Mouse (Mus musculus): ENCODE data around the gene A430078G23Rik. TPM values are rescaled to one million over a fixed set of nuclear protein-coding genes. Genes with fewer than 3 reads are reported as not detected.
A peak's percentile ranks its signal among the peaks of the same experiment; 100 is the strongest.

The A430078G23Rik gene
- polyA plus RNA-seq, 1 experiment from 2014 or later = 0.05 TPM

GRCm38 (mm10) chr8:3346691-3347413 is 6.4 kb upstream of the A430078G23Rik start:
- H3K27me3 ChIP-seq (ENCODE audit: insufficient read depth, low read length) = no peaks in the 10 kb centered on the region
- no peak for TF ChIP-seq CTCF (IDR thresholded peaks at IDR 0.05; ENCODE audit: low read depth)
- H3K4me3 ChIP-seq (replicated peaks; ENCODE audit: low read depth, low read length) = no peak overlapping the region
- no peaks in the 10 kb centered on the region for H3K4me1 ChIP-seq (replicated peaks; ENCODE audit: insufficient read depth, low read length)
- no peaks in the 10 kb centered on the region for H3K36me3 ChIP-seq (ENCODE audit: insufficient read depth, low read length)
- 86% methylated on average over 5 of the region's 5 CpGs for WGBS
- no peak overlapping the region for H3K4me2 ChIP-seq (ENCODE audit: low read length)
- DNase-seq (ENCODE audit: low spot score) = no peak
- ATAC-seq (replicated peaks; ENCODE audit: low FRiP score, low read depth) = no peak
- no peak overlapping the region for H3K9ac ChIP-seq (ENCODE audit: low read depth, low read length)
- H3K9me3 ChIP-seq (replicated peaks; ENCODE audit: low read length) = no peaks in the 10 kb centered on the region
- no peak overlapping the region for H3K27ac ChIP-seq

GRCm38 (mm10) chr8:3348142-3348823 is 4.9 kb upstream of the A430078G23Rik start:
- H3K9ac ChIP-seq (ENCODE audit: low read depth, low read length) = no peak overlapping the region
- H3K36me3 ChIP-seq (ENCODE audit: insufficient read depth, low read length) = no peaks in the 10 kb centered on the region
- no peak overlapping the region for H3K4me2 ChIP-seq (ENCODE audit: low read length)
- H3K9me3 ChIP-seq (replicated peaks; ENCODE audit: low read length) = no peaks in the 10 kb centered on the region
- H3K27me3 ChIP-seq (ENCODE audit: insufficient read depth, low read length) = no peaks in the 10 kb centered on the region
- WGBS = 19% methylated on average over 13 of the region's 13 CpGs
- TF ChIP-seq CTCF (IDR thresholded peaks at IDR 0.05; ENCODE audit: low read depth) = peak; percentile 23; the same call in 1 of the 2 replicates
- H3K4me3 ChIP-seq (replicated peaks; ENCODE audit: low read depth, low read length) = no peak overlapping the region
- ATAC-seq (replicated peaks; ENCODE audit: low FRiP score, low read depth) (peak; percentile 76), DNase-seq (ENCODE audit: low spot score) (peak; percentile 40)
- H3K27ac ChIP-seq = no peak overlapping the region
- H3K4me1 ChIP-seq (replicated peaks; ENCODE audit: insufficient read depth, low read length) = no peaks in the 10 kb centered on the region

- Histone ChIP-seq H3K4me3 (replicated peaks; ENCODE audit: low read depth, low read length) (no peak overlapping the region), H3K27me3 (ENCODE audit: insufficient read depth, low read length) (no peaks in the 10 kb centered on the region), H3K27ac (no peak overlapping the region), H3K9me3 (replicated peaks; ENCODE audit: low read length) (no peaks in the 10 kb centered on the region), H3K4me2 (ENCODE audit: low read length) (no peak overlapping the region), H3K9ac (ENCODE audit: low read depth, low read length) (no peak overlapping the region), H3K36me3 (ENCODE audit: insufficient read depth, low read length) (no peaks in the 10 kb centered on the region), H3K4me1 (replicated peaks; ENCODE audit: insufficient read depth, low read length) (no peaks in the 10 kb centered on the region)
- ATAC-seq (replicated peaks; ENCODE audit: low FRiP score, low read depth) (0 out of 2 replicates have a peak, but pooled peaks have one; percentile 29), DNase-seq (ENCODE audit: low spot score) (peak; percentile 61)
- no peak for TF ChIP-seq CTCF (IDR thresholded peaks at IDR 0.05; ENCODE audit: low read depth)
- 29% methylated on average over 6 of the region's 6 CpGs for WGBS
Observed at GRCm38 (mm10) chr8:3350747-3351146, 2.5 kb upstream of the A430078G23Rik start.

GRCm38 (mm10) chr8:3352715-3353114 is 500 bp upstream of the A430078G23Rik start:
- H3K4me2 ChIP-seq (ENCODE audit: low read length) = no peak overlapping the region
- H3K27me3 ChIP-seq (ENCODE audit: insufficient read depth, low read length) = no peaks in the 10 kb centered on the region
- no peak for TF ChIP-seq CTCF (IDR thresholded peaks at IDR 0.05; ENCODE audit: low read depth)
- no peak overlapping the region for H3K27ac ChIP-seq
- 71% methylated on average over 6 of the region's 6 CpGs for WGBS
- H3K9ac ChIP-seq (ENCODE audit: low read depth, low read length) = no peak overlapping the region
- no peaks in the 10 kb centered on the region for H3K36me3 ChIP-seq (ENCODE audit: insufficient read depth, low read length)
- H3K4me3 ChIP-seq (replicated peaks; ENCODE audit: low read depth, low read length) = no peak overlapping the region
- no peak for DNase-seq (ENCODE audit: low spot score)
- ATAC-seq (replicated peaks; ENCODE audit: low FRiP score, low read depth) = no peak
- H3K9me3 ChIP-seq (replicated peaks; ENCODE audit: low read length) = no peaks in the 10 kb centered on the region
- H3K4me1 ChIP-seq (replicated peaks; ENCODE audit: insufficient read depth, low read length) = no peaks in the 10 kb centered on the region

GRCm38 (mm10) chr8:3353811-3354442 is 712 bp downstream of the A430078G23Rik start:
- no peak for DNase-seq (ENCODE audit: low spot score)
- no peak overlapping the region for H3K4me2 ChIP-seq (ENCODE audit: low read length)
- WGBS = 65% methylated on average over 6 of the region's 6 CpGs
- no peak overlapping the region for H3K27ac ChIP-seq
- no peak for TF ChIP-seq CTCF (IDR thresholded peaks at IDR 0.05; ENCODE audit: low read depth)
- H3K9me3 ChIP-seq (replicated peaks; ENCODE audit: low read length) = no peaks in the 10 kb centered on the region
- H3K9ac ChIP-seq (ENCODE audit: low read depth, low read length) = no peak overlapping the region
- no peaks in the 10 kb centered on the region for H3K4me1 ChIP-seq (replicated peaks; ENCODE audit: insufficient read depth, low read length)
- H3K27me3 ChIP-seq (ENCODE audit: insufficient read depth, low read length) = no peaks in the 10 kb centered on the region
- no peak for ATAC-seq (replicated peaks; ENCODE audit: low FRiP score, low read depth)
- no peaks in the 10 kb centered on the region for H3K36me3 ChIP-seq (ENCODE audit: insufficient read depth, low read length)
- H3K4me3 ChIP-seq (replicated peaks; ENCODE audit: low read depth, low read length) = no peak overlapping the region

- Histone ChIP-seq H3K36me3 (ENCODE audit: insufficient read depth, low read length) (no peaks in the 10 kb centered on the region), H3K4me3 (replicated peaks; ENCODE audit: low read depth, low read length) (no peak overlapping the region), H3K27ac (no peak overlapping the region), H3K27me3 (ENCODE audit: insufficient read depth, low read length) (no peaks in the 10 kb centered on the region), H3K9me3 (replicated peaks; ENCODE audit: low read length) (no peaks in the 10 kb centered on the region), H3K4me2 (ENCODE audit: low read length) (no peak overlapping the region), H3K4me1 (replicated peaks; ENCODE audit: insufficient read depth, low read length) (no peaks in the 10 kb centered on the region), H3K9ac (ENCODE audit: low read depth, low read length) (no peak overlapping the region)
- WGBS = 64% methylated on average over 5 of the region's 5 CpGs
- no peak for DNase-seq (ENCODE audit: low spot score)
- ATAC-seq (replicated peaks; ENCODE audit: low FRiP score, low read depth) = no peak
- TF ChIP-seq CTCF (IDR thresholded peaks at IDR 0.05; ENCODE audit: low read depth) = no peak
Observed at GRCm38 (mm10) chr8:3354443-3354812, 1.2 kb downstream of the A430078G23Rik start.
